Mouse (Mus musculus) MEL (cell line): ENCODE measurements around the gene Calcb.

Experiments used
- CTCF ChIP-seq, 3 experiments: IDR thresholded peaks in 2 of 3; conservative IDR thresholded peaks in 1 of 3; 2 replicates each; pipeline ENCODE4 v1.5.1; 2011 to 2012; ENCODE audit warnings: low read length in 3 of 3, low read depth in 2 of 3, mild to moderate bottlenecking in 2 of 3, improper control_type of control experiment in 1 of 3, inconsistent platforms in 1 of 3, mixed read lengths in 1 of 3, moderate library complexity in 1 of 3; ENCODE audit not compliant: control insufficient read depth in 1 of 3, insufficient read depth in 1 of 3, poor library complexity in 1 of 3, severe bottlenecking in 1 of 3
- EP300 ChIP-seq, 2 experiments: IDR thresholded peaks; 2 replicates each; pipeline ENCODE4 v1.6.1; 2011; ENCODE audit warnings: improper control_type of control experiment in 2 of 2, low read length in 2 of 2, low read depth in 1 of 2, mild to moderate bottlenecking in 1 of 2
- MAZ ChIP-seq: IDR thresholded peaks from 2 replicates; pipeline ENCODE4 v1.6.1; 2012; ENCODE audit warnings: low read depth, mild to moderate bottlenecking, inconsistent platforms, low read length, improper control_type of control experiment
- TCF12 ChIP-seq: IDR thresholded peaks from 2 replicates; pipeline ENCODE4 v1.6.1; 2014; ENCODE audit warnings: low read depth, mild to moderate bottlenecking, inconsistent platforms, low read length, improper control_type of control experiment, moderate library complexity

- TF ChIP-seq EP300 (IDR thresholded peaks at IDR 0.05; ENCODE audit: low read depth in 1 of 2, low read length in 2 of 2) = no peak
- no peak for TF ChIP-seq CTCF (IDR thresholded peaks at IDR 0.05 in 2 of 3, conservative IDR thresholded peaks at IDR 0.05 in 1 of 3; ENCODE audit: control insufficient read depth in 1 of 3, insufficient read depth in 1 of 3, low read depth in 2 of 3, low read length in 3 of 3, poor library complexity in 1 of 3, severe bottlenecking in 1 of 3)
- no peak for TF ChIP-seq TCF12
- TF ChIP-seq MAZ = no peak
Measured at GRCm38 (mm10) chr7:114719381-114720131, 1.1 kb downstream of the Calcb start.
